Mouse (Mus musculus) heart, adult 11 months (tissue): ENCODE measurements around the gene Olfr1388.
"Not testable (repeated sequence)": the region's sequence is repeated elsewhere in the genome, so short reads cannot be mapped to it uniquely, and the experiment has no call there.

ENCODE experiments used
- DNase-seq: peaks from one replicate; pipeline ENCODE4 v3.0.0; 2022

Olfr1388 gene

GRCm38 (mm10) chr11:49436411-49436810 lies at the start of gene Olfr1388:
Gene Olfr1388, plus strand, starts transcription at chr11:49436624.
- no peak for DNase-seq

- DNase-seq: not testable (repeated sequence)
Observed at GRCm38 (mm10) chr11:49392707-49393106, 43.7 kb upstream of the Olfr1388 start.

- DNase-seq: no peak
Observed at GRCm38 (mm10) chr11:49406784-49407183, 29.6 kb upstream of the Olfr1388 start.

GRCm38 (mm10) chr11:49410540-49410939 lies 25.9 kb upstream of the Olfr1388 start:
- DNase-seq: peak; percentile 24

GRCm38 (mm10) chr11:49422767-49423166 lies 13.7 kb upstream of the Olfr1388 start, which contains the start of gene Olfr1389:
Gene Olfr1389, plus strand, starts transcription at chr11:49423067.
- peak; percentile 21 for DNase-seq

DNA sequence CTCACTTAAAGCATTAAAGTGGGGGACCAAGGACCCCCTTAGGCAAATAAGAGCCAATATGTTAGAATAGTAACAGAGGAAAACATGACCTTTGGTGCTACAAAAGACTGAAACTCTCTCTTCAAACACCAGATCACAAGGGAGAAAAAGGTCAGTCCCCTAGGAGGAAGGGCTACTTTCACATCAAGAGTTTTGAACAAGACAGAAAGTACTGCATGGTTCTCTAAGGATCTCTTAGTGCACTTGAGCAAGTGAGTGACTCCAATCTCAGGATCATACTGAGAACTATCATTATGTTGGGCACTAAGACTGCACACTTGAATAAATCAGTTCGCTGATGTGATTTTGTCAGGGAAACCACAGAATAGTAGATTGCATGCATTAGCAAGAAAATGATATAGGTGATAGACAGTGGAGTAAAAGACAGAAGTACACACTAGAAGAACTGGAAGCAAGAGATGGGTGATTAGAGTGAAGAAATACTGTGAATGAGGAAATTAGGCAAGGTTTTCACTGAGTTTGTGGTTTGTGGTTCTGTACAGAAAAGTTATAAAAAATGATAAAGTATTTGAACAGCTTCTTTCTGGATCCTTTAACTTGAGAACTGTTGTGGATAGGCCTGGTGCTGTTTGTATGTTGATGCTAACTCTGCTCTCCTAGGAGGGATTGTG lies 11.0 kb upstream of the Olfr1388 start:
- DNase-seq: no peak

DNA sequence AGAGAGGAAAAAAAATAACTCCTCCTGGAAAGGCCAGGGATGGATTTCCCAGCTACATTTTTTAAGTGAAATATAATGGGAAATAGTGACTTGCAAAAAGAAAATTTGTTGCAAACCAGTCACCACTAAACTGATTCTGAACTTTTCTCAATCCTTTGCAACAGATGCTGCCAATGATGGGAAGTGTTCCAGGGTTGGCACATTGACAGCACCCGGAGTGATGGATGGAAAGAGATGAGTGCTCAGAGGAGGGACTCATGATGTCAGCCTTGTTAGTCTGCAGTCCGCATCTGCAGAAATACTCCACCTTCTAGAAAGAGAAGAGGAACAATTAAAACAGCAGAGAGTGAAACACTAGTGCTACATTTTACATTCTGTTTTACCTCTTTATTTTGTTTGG lies 6.8 kb upstream of the Olfr1388 start:
- DNase-seq: no peak

GRCm38 (mm10) chr11:49455043-49455442 lies 18.6 kb downstream of the Olfr1388 start, which contains the start of gene Olfr1387:
Gene Olfr1387, plus strand, starts transcription at chr11:49455343.
- DNase-seq: no peak

GRCm38 (mm10) chr11:49464746-49465145 lies 28.3 kb downstream of the Olfr1388 start, which contains the start of gene Olfr1386:
Gene Olfr1386, plus strand, starts transcription at chr11:49465046.
- not testable (repeated sequence) for DNase-seq

- DNase-seq: peak; percentile 48
Observed at GRCm38 (mm10) chr11:49485973-49486372, 49.5 kb downstream of the Olfr1388 start.

DNA sequence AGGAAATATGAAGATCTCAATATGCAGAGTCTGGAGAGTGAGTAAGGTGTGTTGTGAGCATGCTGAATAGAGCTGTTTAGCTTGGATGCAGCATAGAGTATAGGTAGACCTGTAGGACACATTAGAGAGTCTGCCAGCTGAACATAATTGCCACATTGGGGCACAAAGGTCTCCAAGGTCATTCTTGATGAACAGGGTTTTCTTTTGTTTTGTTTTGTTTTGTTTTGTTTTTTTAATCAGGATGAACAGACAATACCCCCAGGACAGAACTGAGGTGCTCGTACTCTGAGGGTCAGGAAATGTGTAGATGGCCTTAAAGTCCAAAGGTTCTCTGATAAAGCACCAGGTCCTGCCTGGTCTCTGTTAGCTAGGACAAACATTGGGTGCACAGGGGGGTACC lies 52.3 kb downstream of the Olfr1388 start, which contains the start of gene Olfr1385:
TSS of gene Olfr1385 (plus strand) at position 301 of the 400 bp plus-strand sequence.
- DNase-seq: not testable (repeated sequence)
